Mouse (Mus musculus): ENCODE data around the gene Itm2b.

Gene Itm2b

DNA sequence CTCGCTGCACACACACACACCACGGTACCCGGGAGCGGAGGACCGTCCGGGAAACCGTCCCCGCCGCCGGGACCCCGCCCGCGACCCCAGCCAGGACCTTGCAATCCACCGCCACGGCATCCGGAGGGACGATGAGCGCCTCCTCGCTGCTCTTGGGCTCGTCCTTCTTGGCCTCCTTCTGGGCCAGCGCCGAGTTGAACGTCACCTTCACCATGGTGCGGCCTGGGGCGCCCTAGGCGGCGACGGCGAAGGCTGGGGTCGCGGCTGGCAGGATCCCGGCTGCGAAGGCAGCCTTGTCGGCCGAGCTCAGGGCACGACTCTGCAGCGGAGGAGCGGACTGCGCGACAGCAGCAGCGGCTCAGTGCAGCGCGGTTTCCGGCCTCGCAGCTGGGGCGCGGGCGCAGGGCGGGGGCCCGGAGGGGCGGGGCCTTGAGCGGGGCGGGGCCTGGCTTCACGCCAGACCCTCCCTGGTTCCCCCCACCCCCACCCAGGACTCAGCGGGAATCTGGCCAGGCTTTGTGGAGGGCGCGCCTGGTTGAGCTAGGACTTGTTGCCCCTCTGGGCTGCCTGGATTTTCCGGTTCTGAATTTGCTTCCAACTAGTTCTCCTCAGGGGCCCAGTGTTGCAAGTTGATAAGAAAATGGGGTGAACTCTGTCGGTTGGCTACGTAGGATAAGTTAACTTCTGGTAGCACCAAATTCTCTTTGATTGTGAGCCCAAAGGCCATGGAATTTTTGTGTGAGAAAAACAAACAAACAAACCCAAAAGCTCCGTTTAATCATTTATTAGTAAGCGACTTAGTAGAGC lies at the start of gene Itm2b:
Gene Itm2b, minus strand, starts transcription at position 377 of the 807 bp plus-strand sequence.
- DNase-seq: peak; percentile 99

DNA sequence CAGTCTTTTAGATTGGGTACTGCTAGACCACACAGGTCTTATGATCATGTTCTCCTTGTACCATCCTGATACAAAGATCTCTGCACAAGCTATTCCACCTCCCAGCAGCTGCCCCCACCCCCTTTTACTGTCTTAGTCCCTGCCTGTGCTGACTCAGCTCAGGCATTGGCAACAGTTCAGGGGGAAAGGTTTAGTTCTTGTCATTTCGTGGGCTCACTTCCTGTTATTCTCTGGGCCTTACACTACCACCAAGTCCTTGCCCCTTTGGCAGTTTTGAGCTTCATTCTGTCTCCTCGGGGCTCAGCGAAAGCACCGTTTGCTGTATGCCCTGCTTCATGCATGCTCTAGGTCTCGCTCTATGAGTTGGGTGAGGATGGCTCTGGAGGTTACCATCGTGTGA lies 48.4 kb upstream of the Itm2b start:
- peak; percentile 89 for DNase-seq

DNA sequence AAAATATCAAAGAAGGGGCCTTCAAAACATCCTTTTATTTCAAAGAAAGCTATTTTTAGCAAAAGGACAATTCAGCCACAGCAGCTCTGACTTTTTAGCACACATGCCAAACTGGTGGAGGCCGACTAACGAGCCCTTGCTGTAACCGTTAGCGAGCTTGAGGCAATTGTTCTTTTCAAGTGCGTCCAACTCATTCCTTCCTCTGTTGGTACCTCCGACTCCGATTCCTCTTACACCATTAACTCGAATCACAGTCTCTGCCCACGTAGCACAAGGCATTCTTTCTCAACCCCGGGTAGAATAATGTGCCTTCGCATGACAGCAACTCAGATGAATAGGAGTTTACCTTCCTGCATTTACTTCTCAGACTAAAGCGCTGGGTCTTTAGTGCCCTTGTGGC lies 45.5 kb upstream of the Itm2b start:
- DNase-seq: peak; percentile 53

DNA sequence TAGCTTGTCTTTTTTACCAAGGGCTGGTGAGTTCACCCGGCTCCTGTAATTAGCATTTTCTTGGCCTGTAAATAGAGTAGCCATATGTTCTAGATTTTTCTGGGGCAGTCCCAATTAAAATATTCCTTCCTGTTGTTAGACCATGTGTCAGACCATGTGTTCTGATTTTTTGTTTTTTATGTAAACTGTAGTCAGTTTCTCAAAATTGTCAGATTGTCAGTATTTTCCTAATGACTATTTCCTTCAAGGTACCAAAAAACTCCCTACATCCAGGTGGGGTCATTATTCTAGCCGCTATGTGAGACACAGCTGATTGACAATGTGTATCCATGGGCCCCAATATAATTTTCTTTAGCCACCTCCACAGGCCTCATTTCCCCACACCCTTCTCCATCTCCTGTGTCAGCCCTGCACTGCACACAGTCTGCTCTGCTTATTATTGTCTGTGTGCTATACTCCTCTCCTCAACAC lies 40.5 kb upstream of the Itm2b start:
- peak; percentile 72 for DNase-seq

- peak; percentile 79 for DNase-seq
These were observed 39.9 kb upstream of the Itm2b start for GRCm38 (mm10) chr14:73424961-73425360.

DNA sequence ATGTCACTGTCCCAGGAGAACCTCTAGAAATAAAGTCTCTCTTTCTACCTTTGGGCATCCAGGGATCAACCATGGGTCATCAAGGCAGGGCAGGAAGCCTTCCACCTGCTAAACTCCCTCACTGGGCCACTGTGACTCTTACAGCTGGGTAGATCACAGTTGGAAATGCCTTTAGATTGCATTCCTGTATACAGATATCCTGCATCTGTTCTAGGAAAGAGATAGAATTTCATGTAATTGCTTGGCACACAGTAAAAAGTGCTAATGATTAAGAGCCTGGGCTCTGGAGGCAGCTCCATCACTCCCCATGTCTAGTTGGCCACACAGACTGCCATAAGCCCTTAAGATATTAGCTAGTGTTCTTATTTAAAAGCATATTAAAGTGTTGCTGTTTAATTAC lies 38.5 kb upstream of the Itm2b start:
- peak; percentile 70 for DNase-seq

DNA sequence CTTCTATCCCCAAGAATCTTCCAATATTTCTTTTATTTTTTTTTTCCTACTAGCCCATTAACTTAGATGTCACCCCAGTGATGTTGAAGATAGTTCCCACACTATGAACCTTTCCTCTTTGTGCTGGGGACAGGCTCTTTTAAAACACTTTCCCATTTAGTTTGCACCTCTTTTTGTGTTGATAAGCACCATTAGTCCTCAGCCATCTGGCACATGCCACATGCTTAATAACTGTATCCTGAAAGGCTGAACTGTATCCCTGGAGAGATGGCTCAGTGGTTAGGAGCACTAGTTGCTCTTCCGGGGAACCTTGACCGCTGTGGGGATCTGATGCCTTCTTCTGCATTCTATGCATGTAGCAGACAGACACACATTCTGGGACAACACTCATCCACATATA lies 37.5 kb upstream of the Itm2b start:
- DNase-seq: peak; percentile 31

DNA sequence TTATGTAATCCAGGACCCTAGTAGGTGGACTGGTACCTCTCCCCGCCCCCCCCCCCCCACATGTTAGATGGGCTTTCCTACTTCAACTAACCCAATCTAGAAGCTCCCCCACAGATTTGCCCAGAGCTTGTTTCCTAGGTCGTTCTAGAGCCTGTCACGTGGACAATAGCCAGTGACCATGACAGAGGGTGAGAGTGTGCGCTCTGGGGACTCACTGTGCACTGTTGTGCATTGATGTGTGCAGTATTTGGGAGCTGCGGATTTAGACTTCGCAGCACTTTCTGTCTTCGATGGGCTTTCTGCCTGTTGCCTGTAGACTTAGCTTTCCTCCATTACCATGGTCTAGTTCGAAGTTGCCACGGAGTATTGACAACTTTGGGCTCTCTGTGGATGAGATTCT lies 36.5 kb upstream of the Itm2b start:
- DNase-seq: peak; percentile 33

GRCm38 (mm10) chr14:73420138-73420745 lies 35.2 kb upstream of the Itm2b start:
- peak; percentile 80 for DNase-seq

DNA sequence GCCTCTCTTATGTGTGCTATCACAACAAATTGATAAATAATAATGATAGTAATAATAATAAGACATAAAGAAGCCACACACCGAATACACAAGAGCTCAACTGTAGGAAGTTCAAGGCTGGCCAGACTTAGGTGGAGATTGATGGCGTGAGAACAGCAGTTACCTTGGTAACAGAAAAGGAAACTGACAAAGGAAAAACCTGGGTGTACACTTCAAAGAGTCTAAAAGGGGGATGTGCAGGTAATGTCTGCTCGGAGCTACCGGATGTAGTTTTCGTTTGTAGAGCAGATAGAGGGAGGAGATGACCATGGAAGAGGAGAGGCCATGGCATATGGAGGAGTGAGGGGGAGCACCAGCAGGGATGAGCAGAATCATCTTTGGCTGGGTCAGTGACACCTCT lies 31.4 kb upstream of the Itm2b start:
- peak; percentile 73 for DNase-seq

DNA sequence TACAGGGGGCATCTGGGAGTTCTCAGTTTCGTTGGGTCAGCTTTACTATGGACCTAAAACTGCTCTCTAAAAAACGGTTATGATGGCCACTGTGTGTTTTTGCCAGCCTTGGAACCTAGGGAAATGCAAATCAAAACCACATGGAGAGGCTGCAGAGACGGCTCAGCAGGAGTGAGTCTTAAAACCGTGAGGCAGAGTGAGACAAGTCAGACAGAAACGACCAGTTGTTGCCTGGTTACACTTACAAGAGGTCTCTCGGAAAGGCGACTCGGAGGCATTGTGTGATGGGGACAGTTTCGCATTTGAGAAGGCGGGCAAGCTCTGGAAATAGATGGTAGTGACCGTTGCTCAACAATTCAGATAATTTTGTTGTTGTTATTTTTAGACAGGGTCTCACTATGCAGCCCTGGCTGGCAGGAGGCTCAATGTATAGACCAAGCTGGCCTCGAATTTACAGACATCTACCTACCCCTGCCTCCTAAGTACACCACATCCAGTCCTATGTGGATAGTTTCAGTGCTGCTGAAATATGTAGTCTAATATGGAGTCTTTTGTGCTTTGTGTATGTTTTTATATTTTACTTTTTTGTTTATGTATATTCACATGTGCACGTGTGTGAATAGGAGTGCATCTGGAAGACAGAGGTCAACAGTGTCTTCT lies 30.4 kb upstream of the Itm2b start:
- peak; percentile 66 for DNase-seq

DNA sequence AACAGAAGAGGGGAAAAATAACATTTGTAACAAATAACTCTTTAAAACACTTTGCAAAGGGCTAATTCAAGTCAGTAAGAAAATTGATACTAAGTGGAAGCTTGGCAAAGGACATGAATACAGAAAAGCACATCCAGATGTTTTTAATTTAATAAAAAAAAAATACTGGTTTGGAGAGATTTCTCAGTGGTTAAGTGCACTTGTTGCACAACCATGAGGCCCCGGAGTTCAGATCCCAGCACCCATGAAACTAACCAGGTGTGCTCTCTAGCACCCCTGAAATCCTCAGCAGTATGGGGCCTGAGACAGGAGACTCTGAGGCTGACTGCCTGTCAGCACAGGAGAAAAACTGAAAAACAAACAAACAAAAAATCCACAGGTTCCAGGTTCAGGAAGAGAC lies 26.6 kb upstream of the Itm2b start:
- peak; percentile 85 for DNase-seq

DNA sequence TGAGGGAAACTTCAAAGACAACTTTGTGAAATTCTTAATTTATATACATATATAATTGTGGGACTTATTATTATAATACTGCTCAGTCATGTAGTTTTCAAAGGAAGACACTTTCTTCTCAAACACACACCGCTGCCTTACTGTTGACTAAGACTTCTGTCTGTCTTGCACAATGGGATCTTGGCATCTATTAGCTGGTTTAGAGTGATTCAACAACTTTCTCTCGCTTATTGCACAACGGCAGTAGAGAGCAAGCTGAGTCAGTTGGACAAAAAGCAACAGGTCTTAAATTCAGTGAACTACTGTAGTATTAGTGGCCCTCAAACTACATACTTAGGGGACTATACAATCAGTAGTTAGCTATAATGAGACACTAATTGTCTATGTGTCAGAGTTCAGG lies 25.0 kb upstream of the Itm2b start:
- peak; percentile 93 for DNase-seq

GRCm38 (mm10) chr14:73408223-73408845 lies 23.2 kb upstream of the Itm2b start:
- DNase-seq: peak; percentile 77

DNA sequence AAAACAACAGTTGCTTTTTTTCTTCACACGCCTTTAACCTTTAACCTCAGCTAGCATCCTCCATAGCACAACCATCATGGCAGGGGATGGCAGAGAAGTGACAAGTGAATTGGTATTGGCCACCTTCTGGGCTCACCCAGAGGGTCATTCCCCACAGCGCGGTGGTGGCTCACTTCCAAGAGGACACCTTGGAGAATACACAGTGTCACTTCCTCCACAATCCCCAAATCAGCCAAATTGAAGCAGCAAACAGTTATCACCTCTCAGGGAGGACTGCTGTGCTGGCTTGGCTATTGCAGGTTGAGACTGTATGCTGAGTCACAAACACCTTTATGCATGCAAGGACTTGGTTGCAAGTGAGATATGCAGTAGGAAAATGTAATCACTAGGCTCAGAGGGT lies 18.9 kb upstream of the Itm2b start:
- DNase-seq: peak; percentile 82

DNA sequence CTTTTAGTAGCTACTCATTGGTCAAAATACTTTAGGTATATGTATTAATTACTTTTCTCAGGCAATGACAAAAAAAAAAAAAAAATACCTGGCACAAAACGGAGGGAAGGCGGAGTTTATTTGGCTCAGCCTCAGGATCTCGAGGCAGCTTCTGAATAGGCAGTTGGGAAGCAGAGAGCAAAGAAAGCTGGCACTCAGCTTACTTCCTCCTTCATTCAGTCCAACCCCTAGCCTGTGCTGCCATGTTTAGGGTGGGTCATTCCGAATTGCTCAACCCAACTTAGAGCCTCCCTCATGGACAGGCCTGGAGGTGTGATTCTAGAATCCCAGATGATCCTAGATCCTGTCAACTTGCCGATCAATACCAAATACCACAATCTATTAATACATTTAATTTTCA lies 18.3 kb upstream of the Itm2b start:
- peak; percentile 93 for DNase-seq

DNA sequence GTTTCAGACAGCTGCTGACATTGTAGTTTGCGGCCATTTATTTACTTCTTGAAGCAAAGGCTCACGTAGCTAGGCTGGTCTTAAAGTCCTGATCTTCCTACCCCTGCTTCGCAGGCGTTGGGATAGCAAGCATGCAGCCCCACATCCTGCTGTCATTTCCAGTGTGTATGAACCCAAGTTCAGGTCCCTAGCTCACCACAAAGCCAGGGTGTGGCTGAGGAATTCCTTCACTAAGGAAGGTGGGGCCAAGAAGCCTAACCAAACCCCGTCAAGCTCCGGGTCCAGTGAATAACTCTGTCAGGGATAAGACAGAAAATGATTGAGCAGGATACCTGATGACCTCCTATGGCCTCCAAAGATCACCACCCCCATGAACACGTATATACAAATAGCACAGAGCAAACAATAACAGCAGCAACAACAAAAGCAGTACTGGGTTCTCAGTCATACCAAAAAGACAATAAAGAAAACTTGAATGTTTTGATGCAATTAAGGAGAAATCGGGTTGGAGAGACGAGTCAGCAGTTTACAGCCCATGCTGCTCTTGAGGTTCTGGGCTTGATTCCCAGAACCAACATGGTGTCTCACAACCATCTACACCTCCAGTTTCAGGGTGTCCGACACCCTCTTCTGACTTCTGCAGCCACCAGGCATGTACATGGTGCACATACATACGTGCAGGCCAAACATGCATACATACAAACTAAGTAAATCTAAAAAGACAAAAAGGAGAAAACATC lies 17.4 kb upstream of the Itm2b start:
- peak; percentile 87 for DNase-seq

GRCm38 (mm10) chr14:73401408-73401807 lies 16.3 kb upstream of the Itm2b start:
- DNase-seq: peak; percentile 86

GRCm38 (mm10) chr14:73399866-73400618 lies 15.0 kb upstream of the Itm2b start:
- DNase-seq: peak; percentile 89

GRCm38 (mm10) chr14:73398367-73398996 lies 13.4 kb upstream of the Itm2b start:
- DNase-seq: peak; percentile 84

DNA sequence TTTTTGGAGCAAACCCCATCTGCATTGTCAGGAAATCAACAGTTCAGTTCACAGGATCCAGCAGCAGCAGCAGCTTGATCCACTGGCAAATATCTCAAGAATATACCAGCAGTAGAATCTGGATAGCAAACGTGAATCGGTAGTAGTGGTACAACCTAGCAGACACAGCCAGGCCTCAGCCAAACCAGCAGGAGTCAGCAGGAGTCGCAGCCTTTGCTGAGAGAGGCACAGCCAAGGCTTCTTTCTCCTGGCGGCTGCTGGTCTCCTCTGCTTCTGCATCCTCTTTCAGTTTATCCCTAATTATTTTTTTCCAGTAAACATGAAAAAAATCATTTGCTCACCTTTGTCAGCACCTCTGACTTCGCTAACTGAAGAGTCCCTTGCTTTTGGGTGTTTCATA lies 10.7 kb upstream of the Itm2b start:
- DNase-seq: peak; percentile 68
